Mouse (Mus musculus): Measurements from ENCODE around the gene Slc10a1.

Slc10a1 gene

DNA sequence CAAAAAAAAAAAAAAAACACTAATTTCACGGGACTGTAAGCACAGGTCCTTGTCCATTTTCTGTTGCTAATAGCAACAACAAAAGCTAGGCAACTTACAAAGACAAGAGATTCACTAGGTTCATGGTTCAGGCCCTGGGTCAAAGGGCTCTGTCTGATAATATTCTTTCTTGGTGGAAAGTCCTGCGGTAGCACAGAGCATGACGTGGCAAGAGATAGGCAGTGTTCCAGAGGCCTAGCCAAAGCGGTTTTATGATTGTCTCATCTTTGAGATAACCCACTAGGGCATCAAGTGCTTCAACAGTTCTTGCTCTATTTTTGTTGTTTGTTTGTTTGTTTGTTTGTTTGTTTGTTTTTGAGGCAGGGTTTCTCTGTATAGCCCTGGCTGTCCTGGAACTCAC, 42.0 kb downstream of the Slc10a1 start:
- no peak for DNase-seq

DNA sequence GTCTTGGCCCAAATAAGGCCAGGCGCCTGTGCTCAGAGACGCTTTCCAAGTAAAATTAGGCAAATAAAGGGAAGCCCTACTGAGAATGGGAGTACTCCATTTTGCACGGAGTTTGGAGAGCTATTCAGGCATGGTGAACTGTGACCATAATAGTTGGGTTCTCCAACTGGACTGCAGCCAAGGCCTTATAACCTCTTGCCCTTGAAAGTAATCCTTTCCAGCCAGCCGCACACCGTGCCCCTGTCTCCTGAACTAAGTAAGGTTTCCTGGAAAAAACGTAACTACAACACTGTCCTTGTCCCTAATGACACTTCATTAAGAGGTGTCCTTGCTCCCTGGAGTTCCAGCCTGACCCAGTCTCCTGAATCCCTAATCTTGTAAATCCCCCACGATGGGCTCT, 42.6 kb downstream of the Slc10a1 start:
- DNase-seq = peak; percentile 91

DNA sequence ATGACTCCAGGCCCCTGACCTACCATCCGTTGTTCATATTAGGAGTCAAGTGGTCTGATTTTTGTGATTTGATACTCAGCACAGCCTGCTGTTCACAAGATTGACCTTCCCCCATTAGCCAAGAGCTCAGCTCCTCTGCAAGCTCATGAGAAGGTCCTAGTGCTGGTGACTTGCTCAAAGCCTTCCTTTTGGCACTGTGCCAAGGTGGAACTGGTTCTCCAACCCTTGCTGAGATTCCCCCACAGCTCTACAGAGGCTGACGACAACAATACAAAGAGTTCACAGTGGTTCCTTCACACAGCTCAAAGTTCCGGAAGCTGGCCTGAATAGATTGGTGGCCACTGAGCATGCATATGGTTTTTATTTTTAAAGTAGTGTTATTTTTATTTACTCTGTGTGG, 44.3 kb downstream of the Slc10a1 start:
- no peak for DNase-seq

DNA sequence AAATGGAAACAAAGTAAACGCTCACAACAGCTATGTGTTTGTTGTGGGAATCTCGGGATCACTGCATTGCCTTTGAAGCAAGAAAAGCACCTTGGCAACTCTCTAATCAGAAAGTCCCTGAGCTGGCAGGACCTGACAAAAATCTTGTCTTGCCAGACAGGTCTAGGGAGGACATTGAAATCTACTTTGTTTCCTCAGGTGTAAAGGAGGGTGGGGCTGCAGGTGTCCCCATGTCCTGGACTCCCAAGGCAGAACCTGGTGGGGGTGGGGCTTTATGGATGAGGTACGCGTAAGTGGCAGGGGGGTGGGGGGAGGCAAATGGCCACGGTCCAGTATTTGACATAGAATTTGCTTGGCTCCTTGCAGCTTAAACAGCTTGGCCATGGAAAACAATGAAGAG, 44.9 kb downstream of the Slc10a1 start:
- DNase-seq = no peak

DNA sequence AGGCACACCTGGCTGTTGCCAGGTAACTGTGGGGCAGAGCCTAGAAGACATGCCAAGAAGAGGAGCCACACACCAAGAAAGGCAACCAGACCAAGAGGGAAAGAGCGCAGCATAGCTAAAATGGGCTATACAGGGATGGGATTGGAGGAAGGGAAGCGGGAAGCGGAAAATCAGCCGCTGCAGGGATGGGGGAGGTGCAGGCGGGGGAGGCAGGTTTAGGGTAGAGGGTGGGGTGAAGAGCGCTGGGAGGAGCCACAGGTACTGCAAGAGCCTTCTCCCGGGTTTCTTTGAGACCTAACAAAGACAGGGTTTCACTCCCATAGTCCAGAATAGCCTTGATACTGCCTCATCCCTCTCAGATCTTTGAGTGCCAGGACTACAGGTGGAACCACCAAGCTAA, 45.6 kb downstream of the Slc10a1 start:
- no peak for DNase-seq

DNA sequence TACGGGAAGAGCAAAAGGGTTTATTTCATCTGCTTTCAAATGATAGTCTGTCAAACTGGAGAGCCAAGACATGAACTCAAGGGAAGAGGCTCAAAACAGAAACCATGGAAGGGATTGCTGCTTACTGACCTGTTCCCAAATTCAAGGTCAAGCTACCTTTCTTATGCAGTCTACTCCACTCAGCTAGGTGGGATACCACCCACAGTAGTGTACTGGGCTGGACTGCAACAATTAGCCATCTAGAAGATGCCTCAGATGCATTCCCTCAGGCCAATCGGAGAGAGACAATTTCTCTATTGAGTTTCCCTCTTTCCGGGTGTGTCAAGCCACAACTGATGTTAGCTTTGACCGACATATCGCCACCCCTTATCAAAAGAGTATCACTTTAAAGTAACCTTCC, 47.2 kb downstream of the Slc10a1 start:
- no peak for DNase-seq

DNA sequence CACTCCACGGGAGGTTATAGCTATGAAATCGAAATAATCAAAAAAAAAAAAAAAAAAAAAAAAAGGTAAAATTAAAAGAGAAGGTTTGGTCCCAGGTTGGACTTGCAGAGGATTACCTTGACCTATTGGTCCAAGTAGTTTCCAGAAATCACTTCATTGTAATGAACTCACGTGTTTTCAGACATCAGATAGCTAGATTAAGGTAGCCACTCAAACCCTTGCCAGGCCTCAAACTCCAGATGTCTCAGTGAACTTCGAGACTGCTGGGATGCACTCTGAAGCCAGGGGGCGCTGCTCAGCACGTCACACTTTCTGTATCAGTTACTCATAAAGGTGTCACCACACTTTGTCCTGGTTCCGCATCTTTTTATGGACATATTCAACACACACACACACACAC, 50.7 kb downstream of the Slc10a1 start:
- peak; percentile 44 for DNase-seq

DNA sequence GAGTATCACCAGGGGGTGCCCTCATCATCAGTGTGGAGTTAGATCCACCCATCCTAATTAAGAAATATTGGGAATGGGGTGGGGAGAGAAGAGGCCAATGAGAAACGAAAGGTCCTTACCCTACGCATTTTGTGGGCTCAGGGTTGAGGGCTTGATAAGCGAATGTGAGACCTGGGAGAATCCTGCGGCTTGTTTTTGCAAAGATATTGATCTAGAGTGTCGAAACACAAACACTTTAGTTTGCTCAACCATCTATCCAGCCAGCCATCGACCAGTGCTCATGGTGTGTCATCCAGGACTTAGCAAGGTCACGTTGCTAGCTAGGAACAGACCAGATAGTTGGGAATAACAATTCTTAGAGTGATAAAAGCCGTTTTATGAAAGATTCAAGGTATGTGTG, 58.9 kb downstream of the Slc10a1 start:
- no peak for DNase-seq
